Mouse (Mus musculus) kidney, adult 18-20 months (tissue): ENCODE measurements around the gene Mphosph9.
"Not testable (repeated sequence)": the region's sequence is repeated elsewhere in the genome, so short reads cannot be mapped to it uniquely, and the experiment has no call there.

Experiments used
- DNase-seq: peaks from one replicate; pipeline ENCODE4 v3.0.0; 2021

The Mphosph9 gene

GRCm38 (mm10) chr5:124327510-124328364 is at the start of gene Mphosph9, which contains the start of gene 2810006K23Rik:
TSS of gene Mphosph9 (minus strand) at chr5:124327972.
TSS of gene 2810006K23Rik (plus strand) at chr5:124328089.
- DNase-seq: peak; percentile 99

GRCm38 (mm10) chr5:124377149-124377548 is 49.4 kb upstream of the Mphosph9 start:
- DNase-seq: no peak

- no peak for DNase-seq
Observed at GRCm38 (mm10) chr5:124376401-124376800, 48.6 kb upstream of the Mphosph9 start.

GRCm38 (mm10) chr5:124374298-124374697 is 46.5 kb upstream of the Mphosph9 start:
- no peak for DNase-seq

- DNase-seq: peak; percentile 55
Observed at GRCm38 (mm10) chr5:124366721-124367120, 38.9 kb upstream of the Mphosph9 start.

- no peak for DNase-seq
Observed at GRCm38 (mm10) chr5:124365754-124366153, 38.0 kb upstream of the Mphosph9 start.

- no peak for DNase-seq
Observed at GRCm38 (mm10) chr5:124364173-124364918, 36.6 kb upstream of the Mphosph9 start.

GRCm38 (mm10) chr5:124362982-124363381 is 35.2 kb upstream of the Mphosph9 start, which contains the start of gene Cdk2ap1:
TSS of gene Cdk2ap1 (minus strand) at chr5:124363082.
- not testable (repeated sequence) for DNase-seq

GRCm38 (mm10) chr5:124359641-124360040 is 31.9 kb upstream of the Mphosph9 start:
- DNase-seq: no peak

- no peak for DNase-seq
Observed at GRCm38 (mm10) chr5:124356695-124357094, 28.9 kb upstream of the Mphosph9 start.

GRCm38 (mm10) chr5:124355425-124355959 is 27.7 kb upstream of the Mphosph9 start:
- no peak for DNase-seq

- DNase-seq: peak; percentile 52
Observed at GRCm38 (mm10) chr5:124354574-124355424, 27.0 kb upstream of the Mphosph9 start.

GRCm38 (mm10) chr5:124353726-124354547 is 26.2 kb upstream of the Mphosph9 start:
- DNase-seq: peak; percentile 68

GRCm38 (mm10) chr5:124353011-124353725 is 25.4 kb upstream of the Mphosph9 start:
- no peak for DNase-seq

GRCm38 (mm10) chr5:124352141-124352920 is 24.6 kb upstream of the Mphosph9 start:
- peak; percentile 55 for DNase-seq

GRCm38 (mm10) chr5:124351604-124352003 is 23.8 kb upstream of the Mphosph9 start:
- no peak for DNase-seq

- peak; percentile 39 for DNase-seq
Observed at GRCm38 (mm10) chr5:124351111-124351560, 23.4 kb upstream of the Mphosph9 start.

GRCm38 (mm10) chr5:124350350-124350749 is 22.6 kb upstream of the Mphosph9 start:
- DNase-seq: no peak

- DNase-seq: no peak
Observed at GRCm38 (mm10) chr5:124349196-124349595, 21.4 kb upstream of the Mphosph9 start.

GRCm38 (mm10) chr5:124342897-124343296 is 15.1 kb upstream of the Mphosph9 start:
- no peak for DNase-seq
